Mouse (Mus musculus) cerebellum, adult 9-11 months (tissue): ENCODE measurements around the gene Htr5b.

Experiments
- DNase-seq: peaks from one replicate; pipeline ENCODE4 v3.0.0; 2022

Htr5b gene

GRCm38 (mm10) chr1:121528399-121528720 lies at the start of gene Htr5b:
TSS of gene Htr5b (minus strand) at chr1:121528465.
- no peak for DNase-seq

GRCm38 (mm10) chr1:121577491-121577890 lies 49.2 kb upstream of the Htr5b start:
- DNase-seq = no peak

- no peak for DNase-seq
These were observed 42.3 kb upstream of the Htr5b start for GRCm38 (mm10) chr1:121570522-121570921.

GRCm38 (mm10) chr1:121567521-121568489 lies 39.5 kb upstream of the Htr5b start, which contains the start of gene Ddx18:
TSS of gene Ddx18 (minus strand) at chr1:121567989.
- peak; percentile 93 for DNase-seq

- no peak for DNase-seq
These were observed 29.6 kb upstream of the Htr5b start for GRCm38 (mm10) chr1:121557861-121558260.

- DNase-seq = no peak
These were observed 23.2 kb upstream of the Htr5b start for GRCm38 (mm10) chr1:121551457-121551835.

- no peak for DNase-seq
These were observed 22.7 kb upstream of the Htr5b start for GRCm38 (mm10) chr1:121550801-121551456.

- no peak for DNase-seq
These were observed 21.2 kb upstream of the Htr5b start for GRCm38 (mm10) chr1:121549456-121549855.

GRCm38 (mm10) chr1:121548667-121549066 lies 20.4 kb upstream of the Htr5b start:
- no peak for DNase-seq

- DNase-seq = no peak
These were observed 18.6 kb upstream of the Htr5b start for GRCm38 (mm10) chr1:121546844-121547243.

- no peak for DNase-seq
These were observed 12.1 kb upstream of the Htr5b start for GRCm38 (mm10) chr1:121540361-121540760.

- no peak for DNase-seq
These were observed 3.2 kb upstream of the Htr5b start for GRCm38 (mm10) chr1:121531439-121531838.

GRCm38 (mm10) chr1:121529286-121529685 lies 1.0 kb upstream of the Htr5b start:
- no peak for DNase-seq

- DNase-seq = no peak
These were observed 466 bp downstream of the Htr5b start for GRCm38 (mm10) chr1:121527600-121528398.

- DNase-seq = no peak
These were observed 1.2 kb downstream of the Htr5b start for GRCm38 (mm10) chr1:121527061-121527460.

- no peak for DNase-seq
These were observed 9.7 kb downstream of the Htr5b start for GRCm38 (mm10) chr1:121518609-121519008.

- no peak for DNase-seq
These were observed 16.3 kb downstream of the Htr5b start for GRCm38 (mm10) chr1:121511966-121512365.

- no peak for DNase-seq
These were observed 17.1 kb downstream of the Htr5b start for GRCm38 (mm10) chr1:121511186-121511585.

- peak; percentile 16 for DNase-seq
These were observed 17.7 kb downstream of the Htr5b start for GRCm38 (mm10) chr1:121510420-121511140.

GRCm38 (mm10) chr1:121508729-121509128 lies 19.5 kb downstream of the Htr5b start:
- no peak for DNase-seq

- no peak for DNase-seq
These were observed 31.2 kb downstream of the Htr5b start for GRCm38 (mm10) chr1:121497093-121497492.

GRCm38 (mm10) chr1:121490241-121490640 lies 38.0 kb downstream of the Htr5b start:
- DNase-seq = no peak

- DNase-seq = no peak
These were observed 41.5 kb downstream of the Htr5b start for GRCm38 (mm10) chr1:121486803-121487202.
